Mouse (Mus musculus) small intestine, adult 2 months (tissue): Measurements from ENCODE around the gene Rsu1.

ENCODE experiments used
- CTCF ChIP-seq: fragments of 200-500 bp; IDR thresholded peaks from 2 replicates; pipeline ENCODE4 v1.5.1; 2012; ENCODE audit warnings: low read depth, mild to moderate bottlenecking, control low read depth, inconsistent platforms, low read length, moderate library complexity, mixed read lengths; ENCODE audit not compliant: insufficient replicate concordance, insufficient read length; ENCODE audit errors: extremely low read depth
- POLR2A ChIP-seq: fragments of 200-500 bp; IDR thresholded peaks from 2 replicates; pipeline ENCODE4 v1.6.1; 2012; ENCODE audit warnings: low read depth, mild to moderate bottlenecking, control low read depth, inconsistent platforms, low read length, moderate library complexity

DNA sequence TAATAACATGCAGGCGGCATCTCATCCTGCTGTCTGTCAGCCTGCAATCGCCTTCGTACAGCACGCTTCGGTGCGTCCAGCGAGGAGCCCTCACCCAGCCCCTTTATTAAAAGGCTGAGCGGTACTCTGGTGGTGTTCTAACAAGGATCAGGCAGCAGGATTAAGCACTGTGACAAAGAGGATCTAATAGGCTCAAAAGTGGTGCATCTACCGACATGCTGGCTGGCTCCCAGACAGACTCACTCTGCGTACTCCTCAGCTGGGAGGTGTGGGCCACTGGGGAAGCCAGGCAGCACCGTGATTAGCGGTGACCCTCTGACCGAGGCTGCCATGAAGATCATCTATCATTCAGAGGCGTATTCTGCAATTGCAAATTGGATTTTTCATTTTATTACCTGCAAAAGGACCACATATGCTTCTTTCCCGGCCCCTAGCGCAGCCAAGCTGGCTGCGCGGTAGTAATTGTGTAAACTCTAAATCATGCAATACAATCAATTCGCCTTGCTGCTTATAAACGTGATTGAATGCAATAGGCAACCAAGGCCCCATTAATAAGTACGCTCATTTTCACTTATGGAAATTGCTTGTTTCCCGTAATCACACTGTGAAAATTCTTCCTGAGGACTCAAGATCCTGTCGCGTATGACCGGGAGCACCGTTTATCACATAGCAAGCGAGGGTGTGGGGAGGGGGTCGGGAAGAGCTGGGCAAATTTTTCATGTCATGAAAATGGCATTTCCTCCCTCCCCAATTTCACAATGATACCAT lies 95.5 kb downstream of the Rsu1 start:
- TF ChIP-seq CTCF (no peak), POLR2A (no peak)
